Mouse (Mus musculus): ENCODE data around the gene Olfr1143.

DNA sequence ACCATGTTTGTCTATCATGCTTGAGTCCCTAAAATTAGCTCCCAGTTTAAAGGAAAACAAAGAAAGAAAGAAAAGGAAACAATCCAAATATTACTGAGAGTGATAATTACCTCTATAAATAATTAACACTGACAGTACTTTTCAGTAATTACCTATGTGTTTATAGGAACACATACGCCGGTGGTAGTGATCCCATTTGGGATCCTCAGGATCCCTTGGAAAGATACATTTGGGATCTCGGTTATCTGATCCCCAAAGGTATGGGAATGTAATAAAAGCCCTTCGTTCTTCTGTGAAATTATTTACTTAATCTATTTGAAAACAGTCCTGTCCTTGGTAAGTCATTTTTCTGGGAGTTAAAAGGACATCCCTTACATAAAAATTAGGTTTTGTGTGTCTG, 21.2 kb upstream of the Olfr1143 start, which contains the start of gene Olfr152:
- no peak for TF ChIP-seq GATA1 (IDR thresholded peaks at IDR 0.05; ENCODE audit: low read length)
- TF ChIP-seq TAL1 (IDR thresholded peaks at IDR 0.05; ENCODE audit: low read length): no peak
